Mouse (Mus musculus): ENCODE measurements around the gene Pitpnc1. TPM values are rescaled to one million over a fixed set of nuclear protein-coding genes. Genes with fewer than 3 reads are reported as not detected.

Pitpnc1 gene
- total RNA-seq, 2 experiments from 2014 or later = 59.4 to 114 TPM

DNA sequence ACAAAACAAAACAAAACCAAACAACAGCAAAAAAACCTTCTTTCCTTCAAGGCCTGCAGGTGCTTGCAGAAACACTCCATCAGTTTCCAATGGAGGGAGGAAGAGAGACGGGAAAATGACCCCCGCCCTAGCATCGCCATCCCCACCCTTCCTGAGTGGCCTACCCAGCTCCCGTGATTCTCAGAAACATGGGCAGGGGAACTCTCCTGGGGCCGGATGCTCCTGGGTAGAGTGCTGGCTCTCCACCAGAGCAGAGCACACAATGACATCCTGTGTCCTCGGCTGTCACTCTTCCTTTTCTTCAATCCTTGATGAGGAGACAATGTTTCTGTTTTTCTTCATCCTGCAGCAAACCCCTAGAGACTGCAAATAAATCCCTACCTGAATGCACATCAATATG is 6.4 kb downstream of the Pitpnc1 start:
- H3K27ac ChIP-seq = peak overlapping the region; percentile 62
- DNase-seq = no peak
- no peak overlapping the region for H3K4me3 ChIP-seq
- intact Hi-C loops (cut with DNase I) = loop anchor here (5.0 kb wide), 1 partner anchor 42 kb away; no protein-coding TSS in a partner anchor
- TF ChIP-seq CTCF (IDR thresholded peaks at IDR 0.05) = no peak

GRCm38 (mm10) chr11:107463251-107463681 is 7.2 kb downstream of the Pitpnc1 start:
- no peak for DNase-seq
- H3K27ac ChIP-seq = peak overlapping the region; percentile 62
- H3K4me3 ChIP-seq = no peak overlapping the region
- intact Hi-C loops (cut with DNase I) = loop anchor here (5.0 kb wide), 1 partner anchor 41 kb away; no protein-coding TSS in a partner anchor
- no peak for TF ChIP-seq CTCF (IDR thresholded peaks at IDR 0.05)

GRCm38 (mm10) chr11:107462478-107462877 is 8.0 kb downstream of the Pitpnc1 start:
- no peak for DNase-seq
- Histone ChIP-seq H3K27ac (no peak overlapping the region), H3K4me3 (no peak overlapping the region)
- intact Hi-C loops (cut with DNase I) = loop anchor here (5.0 kb wide), 1 partner anchor 40 kb away; no protein-coding TSS in a partner anchor
- TF ChIP-seq CTCF (IDR thresholded peaks at IDR 0.05) = peak; percentile 49; the same call in 1 of the 2 replicates

GRCm38 (mm10) chr11:107459828-107460227 is 10.7 kb downstream of the Pitpnc1 start:
- DNase-seq = no peak
- no peak for TF ChIP-seq CTCF (IDR thresholded peaks at IDR 0.05)
- no peak overlapping the region for H3K27ac ChIP-seq
- intact Hi-C loops (cut with DNase I) = loop anchor here (5.0 kb wide), 1 partner anchor 38 kb away; no protein-coding TSS in a partner anchor
- no peak overlapping the region for H3K4me3 ChIP-seq

- Histone ChIP-seq H3K4me3 (no peak overlapping the region), H3K27ac (no peak overlapping the region)
- TF ChIP-seq CTCF (IDR thresholded peaks at IDR 0.05) = no peak
- intact Hi-C loops (cut with DNase I) = no loop called here
- no peak for DNase-seq
Measured at GRCm38 (mm10) chr11:107458986-107459385, 11.5 kb downstream of the Pitpnc1 start.

- Histone ChIP-seq H3K27ac (no peak overlapping the region), H3K4me3 (no peak overlapping the region)
- intact Hi-C loops (cut with DNase I) = no loop called here
- no peak for TF ChIP-seq CTCF (IDR thresholded peaks at IDR 0.05)
- no peak for DNase-seq
Measured at GRCm38 (mm10) chr11:107458286-107458685, 12.2 kb downstream of the Pitpnc1 start.

- DNase-seq = no peak
- no peak for TF ChIP-seq CTCF (IDR thresholded peaks at IDR 0.05)
- Histone ChIP-seq H3K27ac (0 out of 2 replicates have a peak overlapping the region, but pooled peaks have one; percentile 16), H3K4me3 (no peak overlapping the region)
- intact Hi-C loops (cut with DNase I) = no loop called here
Measured at GRCm38 (mm10) chr11:107457282-107457681, 13.2 kb downstream of the Pitpnc1 start.

GRCm38 (mm10) chr11:107454546-107455462 is 15.7 kb downstream of the Pitpnc1 start:
- intact Hi-C loops (cut with DNase I) = loop anchor here (5.0 kb wide), 1 partner anchor 38 kb away; no protein-coding TSS in a partner anchor
- peak overlapping the region; percentile 31; the same call in 1 of the 2 replicates for H3K27ac ChIP-seq
- TF ChIP-seq CTCF (IDR thresholded peaks at IDR 0.05) = no peak
- H3K4me3 ChIP-seq = no peak overlapping the region
- DNase-seq = no peak

- Histone ChIP-seq H3K27ac (no peak overlapping the region), H3K4me3 (no peak overlapping the region)
- intact Hi-C loops (cut with DNase I) = loop anchor here (5.0 kb wide), 1 partner anchor 35 kb away; no protein-coding TSS in a partner anchor
- DNase-seq = no peak
- TF ChIP-seq CTCF (IDR thresholded peaks at IDR 0.05) = no peak
Measured at GRCm38 (mm10) chr11:107452053-107452452, 18.4 kb downstream of the Pitpnc1 start.

GRCm38 (mm10) chr11:107451106-107451505 is 19.4 kb downstream of the Pitpnc1 start:
- peak overlapping the region; percentile 82 for H3K27ac ChIP-seq
- H3K4me3 ChIP-seq = peak overlapping the region; percentile 30; the same call in 1 of the 2 replicates
- no peak for DNase-seq
- TF ChIP-seq CTCF (IDR thresholded peaks at IDR 0.05) = no peak
- intact Hi-C loops (cut with DNase I) = loop anchor here (5.0 kb wide), 1 partner anchor 34 kb away; no protein-coding TSS in a partner anchor

DNA sequence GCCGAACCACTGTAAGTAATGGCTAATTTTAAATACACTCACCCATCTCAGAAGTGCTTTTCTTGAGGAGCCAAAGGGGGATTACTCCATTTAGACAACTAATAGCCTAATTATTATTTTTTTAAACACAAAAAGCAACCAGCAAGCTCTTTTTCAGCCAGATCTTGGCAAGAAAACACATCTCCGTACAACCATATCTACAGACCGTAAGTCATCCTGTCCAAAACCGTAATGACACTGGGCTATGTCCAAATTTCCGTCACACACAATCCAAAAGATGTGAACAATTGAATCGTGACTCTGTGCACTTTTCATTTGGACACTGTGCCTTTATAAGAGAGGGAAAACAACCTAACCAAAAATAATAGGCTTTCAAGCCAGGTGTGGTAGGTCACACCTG is 20.4 kb downstream of the Pitpnc1 start:
- DNase-seq = no peak
- no peak for TF ChIP-seq CTCF (IDR thresholded peaks at IDR 0.05)
- Histone ChIP-seq H3K4me3 (peak overlapping the region; percentile 41), H3K27ac (peak overlapping the region; percentile 82)
- intact Hi-C loops (cut with DNase I) = loop anchor here (5.0 kb wide), 1 partner anchor 33 kb away; no protein-coding TSS in a partner anchor

DNA sequence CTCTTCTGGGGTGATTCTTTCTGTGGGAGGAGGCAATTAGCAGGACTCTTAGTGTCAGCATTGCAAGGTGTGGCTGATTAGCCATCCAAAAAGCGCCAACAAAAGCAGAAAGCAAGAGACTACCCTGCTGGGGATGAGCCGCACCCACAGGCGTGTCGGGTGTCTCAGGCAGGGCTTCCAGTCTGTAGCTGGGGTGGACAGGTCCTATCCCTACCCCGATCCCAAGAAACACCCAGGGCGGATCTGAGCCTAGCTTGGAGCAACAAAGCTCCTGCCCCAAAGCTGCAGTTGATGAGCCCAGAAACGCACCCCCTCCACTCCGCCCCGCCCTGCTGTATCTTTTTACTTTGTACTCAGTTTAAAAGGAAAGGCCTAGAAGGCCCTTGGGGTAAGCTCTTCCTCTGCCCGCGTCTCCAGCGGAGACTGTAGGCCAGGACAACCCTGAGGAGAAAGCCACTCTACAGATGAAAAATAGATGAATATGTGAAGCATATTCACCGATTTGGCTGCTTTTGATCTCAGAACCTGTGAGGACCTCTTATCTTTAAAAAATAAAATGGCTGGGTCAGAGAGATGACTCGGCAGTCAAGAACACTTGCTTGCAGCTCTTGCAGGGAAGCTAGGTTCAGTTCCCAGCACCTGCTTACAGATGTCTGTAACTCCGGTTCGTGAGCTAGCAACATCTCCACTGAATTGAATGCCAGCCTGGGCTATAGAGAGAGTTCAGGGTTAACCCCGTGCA is 21.2 kb downstream of the Pitpnc1 start:
- Histone ChIP-seq H3K27ac (peak overlapping the region; percentile 82), H3K4me3 (peak overlapping the region; percentile 41)
- DNase-seq = peak; percentile 59
- intact Hi-C loops (cut with DNase I) = loop anchor here (5.0 kb wide), 1 partner anchor 47 kb away; no protein-coding TSS in a partner anchor
- no peak for TF ChIP-seq CTCF (IDR thresholded peaks at IDR 0.05)

Data from gastrocnemius, adult 2 months (tissue).